Mouse (Mus musculus): Measurements from ENCODE around the gene Actrt2. TPM values are rescaled to one million over a fixed set of nuclear protein-coding genes. Genes with fewer than 3 reads are reported as not detected.

The Actrt2 gene
- polyA plus RNA-seq, 1 experiment: not detected

- no peak overlapping the region for H3K9ac ChIP-seq (ENCODE audit: low read depth, poor library complexity, severe bottlenecking)
- H3K4me3 ChIP-seq (ENCODE audit: low read depth, low read length): no peak overlapping the region
- no peaks in the 10 kb centered on the region for H3K4me1 ChIP-seq (ENCODE audit: control insufficient read depth, insufficient read depth, low read length)
- no peaks in the 10 kb centered on the region for H3K9me3 ChIP-seq (replicated peaks; ENCODE audit: control insufficient read depth, insufficient read depth, low read length, poor library complexity, severe bottlenecking)
- H3K27ac ChIP-seq (ENCODE audit: insufficient read depth, low read length): no peak overlapping the region
- H3K36me3 ChIP-seq (ENCODE audit: control insufficient read depth, insufficient read depth, low read length, poor library complexity, severe bottlenecking): no peaks in the 10 kb centered on the region
- H3K27me3 ChIP-seq (ENCODE audit: control insufficient read depth, insufficient read depth, low read length, poor library complexity, severe bottlenecking): no peaks in the 10 kb centered on the region
- TF ChIP-seq EP300 (IDR thresholded peaks at IDR 0.05; ENCODE audit: insufficient read depth, low read depth, low read length) (no peak), CTCF (IDR thresholded peaks at IDR 0.05; ENCODE audit: low read depth, low read length) (no peak), POLR2A (IDR thresholded peaks at IDR 0.05; ENCODE audit: insufficient read depth, low read length) (no peak)
These were observed 4.9 kb downstream of the Actrt2 start for GRCm38 (mm10) chr4:154662681-154663215.

GRCm38 (mm10) chr4:154661256-154661655 lies 6.4 kb downstream of the Actrt2 start:
- Histone ChIP-seq H3K27me3 (ENCODE audit: control insufficient read depth, insufficient read depth, low read length, poor library complexity, severe bottlenecking) (no peaks in the 10 kb centered on the region), H3K9me3 (replicated peaks; ENCODE audit: control insufficient read depth, insufficient read depth, low read length, poor library complexity, severe bottlenecking) (no peaks in the 10 kb centered on the region), H3K4me3 (ENCODE audit: low read depth, low read length) (no peak overlapping the region), H3K4me1 (ENCODE audit: control insufficient read depth, insufficient read depth, low read length) (no peaks in the 10 kb centered on the region), H3K27ac (ENCODE audit: insufficient read depth, low read length) (no peak overlapping the region), H3K9ac (ENCODE audit: low read depth, poor library complexity, severe bottlenecking) (no peak overlapping the region), H3K36me3 (ENCODE audit: control insufficient read depth, insufficient read depth, low read length, poor library complexity, severe bottlenecking) (no peaks in the 10 kb centered on the region)
- TF ChIP-seq EP300 (IDR thresholded peaks at IDR 0.05; ENCODE audit: insufficient read depth, low read depth, low read length) (no peak), POLR2A (IDR thresholded peaks at IDR 0.05; ENCODE audit: insufficient read depth, low read length) (no peak), CTCF (IDR thresholded peaks at IDR 0.05; ENCODE audit: low read depth, low read length) (no peak)

- Histone ChIP-seq H3K9ac (ENCODE audit: low read depth, poor library complexity, severe bottlenecking) (no peak overlapping the region), H3K4me1 (ENCODE audit: control insufficient read depth, insufficient read depth, low read length) (no peaks in the 10 kb centered on the region), H3K27me3 (ENCODE audit: control insufficient read depth, insufficient read depth, low read length, poor library complexity, severe bottlenecking) (no peaks in the 10 kb centered on the region), H3K4me3 (ENCODE audit: low read depth, low read length) (no peak overlapping the region), H3K27ac (ENCODE audit: insufficient read depth, low read length) (no peak overlapping the region), H3K9me3 (replicated peaks; ENCODE audit: control insufficient read depth, insufficient read depth, low read length, poor library complexity, severe bottlenecking) (no peaks in the 10 kb centered on the region), H3K36me3 (ENCODE audit: control insufficient read depth, insufficient read depth, low read length, poor library complexity, severe bottlenecking) (no peaks in the 10 kb centered on the region)
- no peak for TF ChIP-seq CTCF (IDR thresholded peaks at IDR 0.05; ENCODE audit: low read depth, low read length)
- no peak for TF ChIP-seq EP300 (IDR thresholded peaks at IDR 0.05; ENCODE audit: insufficient read depth, low read depth, low read length)
- TF ChIP-seq POLR2A (IDR thresholded peaks at IDR 0.05; ENCODE audit: insufficient read depth, low read length): no peak
These were observed 7.6 kb downstream of the Actrt2 start for GRCm38 (mm10) chr4:154660025-154660424.

- Histone ChIP-seq H3K9ac (ENCODE audit: low read depth, poor library complexity, severe bottlenecking) (peak overlapping the region; percentile 95), H3K36me3 (ENCODE audit: control insufficient read depth, insufficient read depth, low read length, poor library complexity, severe bottlenecking) (no peaks in the 10 kb centered on the region), H3K9me3 (replicated peaks; ENCODE audit: control insufficient read depth, insufficient read depth, low read length, poor library complexity, severe bottlenecking) (no peaks in the 10 kb centered on the region), H3K27me3 (ENCODE audit: control insufficient read depth, insufficient read depth, low read length, poor library complexity, severe bottlenecking) (no peaks in the 10 kb centered on the region), H3K4me1 (ENCODE audit: control insufficient read depth, insufficient read depth, low read length) (no peaks in the 10 kb centered on the region), H3K4me3 (ENCODE audit: low read depth, low read length) (peak overlapping the region; percentile 90), H3K27ac (ENCODE audit: insufficient read depth, low read length) (peak overlapping the region; percentile 86)
- TF ChIP-seq CTCF (IDR thresholded peaks at IDR 0.05; ENCODE audit: low read depth, low read length): no peak
- TF ChIP-seq POLR2A (IDR thresholded peaks at IDR 0.05; ENCODE audit: insufficient read depth, low read length): peak; percentile 39
These were observed 12.3 kb downstream of the Actrt2 start for GRCm38 (mm10) chr4:154655134-154655910.

GRCm38 (mm10) chr4:154652494-154652893 lies 15.2 kb downstream of the Actrt2 start:
- Histone ChIP-seq H3K9ac (ENCODE audit: low read depth, poor library complexity, severe bottlenecking) (no peak overlapping the region), H3K36me3 (ENCODE audit: control insufficient read depth, insufficient read depth, low read length, poor library complexity, severe bottlenecking) (0 out of 2 replicates have a peak, but pooled peaks cover under 1% of the 10 kb centered on the region), H3K4me1 (ENCODE audit: control insufficient read depth, insufficient read depth, low read length) (no peaks in the 10 kb centered on the region), H3K27me3 (ENCODE audit: control insufficient read depth, insufficient read depth, low read length, poor library complexity, severe bottlenecking) (no peaks in the 10 kb centered on the region), H3K4me3 (ENCODE audit: low read depth, low read length) (no peak overlapping the region), H3K9me3 (replicated peaks; ENCODE audit: control insufficient read depth, insufficient read depth, low read length, poor library complexity, severe bottlenecking) (no peaks in the 10 kb centered on the region), H3K27ac (ENCODE audit: insufficient read depth, low read length) (peak overlapping the region; percentile 62; the same call in 1 of the 2 replicates)
- TF ChIP-seq EP300 (IDR thresholded peaks at IDR 0.05; ENCODE audit: insufficient read depth, low read depth, low read length) (peak; percentile 77), POLR2A (IDR thresholded peaks at IDR 0.05; ENCODE audit: insufficient read depth, low read length) (no peak)

- Histone ChIP-seq H3K4me1 (ENCODE audit: control insufficient read depth, insufficient read depth, low read length) (no peaks in the 10 kb centered on the region), H3K27me3 (ENCODE audit: control insufficient read depth, insufficient read depth, low read length, poor library complexity, severe bottlenecking) (no peaks in the 10 kb centered on the region), H3K9ac (ENCODE audit: low read depth, poor library complexity, severe bottlenecking) (no peak overlapping the region), H3K36me3 (ENCODE audit: control insufficient read depth, insufficient read depth, low read length, poor library complexity, severe bottlenecking) (peaks cover 4% of the 10 kb centered on the region; the same call in 1 of the 2 replicates), H3K9me3 (replicated peaks; ENCODE audit: control insufficient read depth, insufficient read depth, low read length, poor library complexity, severe bottlenecking) (peaks cover 5% of the 10 kb centered on the region; the same call in 1 of the 2 replicates), H3K27ac (ENCODE audit: insufficient read depth, low read length) (no peak overlapping the region), H3K4me3 (ENCODE audit: low read depth, low read length) (no peak overlapping the region)
- TF ChIP-seq EP300 (IDR thresholded peaks at IDR 0.05; ENCODE audit: insufficient read depth, low read depth, low read length): no peak
- no peak for TF ChIP-seq CTCF (IDR thresholded peaks at IDR 0.05; ENCODE audit: low read depth, low read length)
These were observed 18.5 kb downstream of the Actrt2 start for GRCm38 (mm10) chr4:154649083-154649747.

Data from ES-Bruce4 (cell line).